8 mouse cellular contexts compared by ENCODE assay signal in the genomic region with DNA sequence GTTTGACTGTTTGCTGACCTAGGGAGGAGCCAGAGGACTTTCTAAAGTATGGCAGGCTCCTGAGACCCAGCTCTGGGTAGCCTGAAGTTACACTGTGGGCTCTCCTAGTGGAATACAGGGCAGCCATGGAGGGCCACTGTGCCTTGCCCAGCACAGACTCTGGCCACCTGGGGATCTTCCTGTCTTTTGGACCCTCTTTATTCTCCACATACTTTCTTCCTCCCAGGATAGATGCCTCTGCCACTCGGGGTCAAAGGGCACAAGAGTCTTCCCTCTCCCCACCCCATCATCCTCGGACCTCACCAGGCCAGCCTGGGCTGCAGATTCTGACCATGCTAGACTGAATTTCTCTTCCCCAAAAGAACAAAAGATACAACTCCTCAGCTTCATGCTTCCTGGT. TPM values are rescaled to one million over a fixed set of nuclear protein-coding genes. Genes with fewer than 3 reads are reported as not detected.
DNase-seq lines count a peak whose midpoint lies in the region; ATAC-seq lines count a peak whose summit lies in the region.
"Had no signal": no experiment of that assay in that cellular context is flagged by ENCODE, and none has a peak within 500 bp of the region (broad histone marks: within the 10 kb centered on the region; RNA-seq: fewer than 3 reads in every experiment).

No protein-coding gene starts in this region.

- peak overlapping the region; percentile 81 for H3K4me2 ChIP-seq in heart, embryonic 16.5 days (ENCODE audit: low read depth, low read length)
- H3K4me2 ChIP-seq in liver, embryonic 12.5 days = peak overlapping the region; percentile 74
- peak overlapping the region; percentile 57 for H3K4me2 ChIP-seq in stomach, embryonic 14.5 days (replicated peaks; ENCODE audit: low read depth, low read length)

- H3K36me3 ChIP-seq in heart, embryonic 16.5 days (ENCODE audit: control insufficient read depth, insufficient read depth) = peaks cover 16% of the 10 kb centered on the region
- H3K36me3 ChIP-seq in liver, embryonic 12.5 days = peaks cover 20% of the 10 kb centered on the region; the same call in 1 of the 2 replicates
- peaks cover 16% of the 10 kb centered on the region for H3K36me3 ChIP-seq in stomach, embryonic 14.5 days (ENCODE audit: control insufficient read depth, insufficient read depth, low read length)

- no peaks in the 10 kb centered on the region for H3K9me3 ChIP-seq in heart, embryonic 16.5 days (replicated peaks; ENCODE audit: control insufficient read depth, low read length)
- H3K9me3 ChIP-seq in liver, embryonic 12.5 days (replicated peaks) = no peaks in the 10 kb centered on the region
- no peaks in the 10 kb centered on the region for H3K9me3 ChIP-seq in stomach, embryonic 14.5 days (ENCODE audit: control insufficient read depth, low read depth, low read length)

- H3K9ac ChIP-seq in heart, embryonic 16.5 days (ENCODE audit: low read length) = peak overlapping the region; percentile 97
- 0 out of 2 replicates have a peak overlapping the region, but pooled peaks have one; percentile 12 for H3K9ac ChIP-seq in liver, embryonic 12.5 days
- peak overlapping the region; percentile 95; the same call in 1 of the 2 replicates for H3K9ac ChIP-seq in stomach, embryonic 14.5 days (replicated peaks; ENCODE audit: low read depth, low read length)

- WGBS in heart, embryonic 16.5 days = 55% methylated on average over 2 of the region's 2 CpGs
- WGBS in liver, embryonic 12.5 days (ENCODE audit: insufficient replicate concordance) = 37% methylated on average over 2 of the region's 2 CpGs
- WGBS in stomach, embryonic 14.5 days = 29% methylated on average over 2 of the region's 2 CpGs

- H3K27ac ChIP-seq in heart, embryonic 16.5 days (ENCODE audit: low read length) = peak overlapping the region; percentile 98
- no peak overlapping the region for H3K27ac ChIP-seq in liver, embryonic 12.5 days
- H3K27ac ChIP-seq in stomach, embryonic 14.5 days (ENCODE audit: low read length) = 0 out of 2 replicates have a peak overlapping the region, but pooled peaks have one; percentile 66
- H3K27ac ChIP-seq: left cerebral cortex, adult 2 months had no signal

- ATAC-seq in heart, embryonic 16.5 days (replicated peaks; ENCODE audit: extremely low read depth, insufficient read depth, low FRiP score) = no peak
- ATAC-seq in liver, embryonic 12.5 days = no peak
- no peak for ATAC-seq in stomach, embryonic 14.5 days (ENCODE audit: insufficient number of reproducible peaks, insufficient read depth, low FRiP score, low read depth)

- H3K4me1 ChIP-seq in heart, embryonic 16.5 days (ENCODE audit: control insufficient read depth, insufficient read depth, low read length) = peaks cover 58% of the 10 kb centered on the region
- peaks cover 57% of the 10 kb centered on the region for H3K4me1 ChIP-seq in liver, embryonic 12.5 days
- peaks cover 45% of the 10 kb centered on the region for H3K4me1 ChIP-seq in stomach, embryonic 14.5 days (ENCODE audit: control insufficient read depth, insufficient read depth, low read length)

- peak overlapping the region; percentile 89 for H3K4me3 ChIP-seq in heart, embryonic 16.5 days (ENCODE audit: low read length)
- peak overlapping the region; percentile 65 for H3K4me3 ChIP-seq in liver, embryonic 12.5 days
- peak overlapping the region; percentile 85 for H3K4me3 ChIP-seq in stomach, embryonic 14.5 days (ENCODE audit: low read depth, low read length)
- H3K4me3 ChIP-seq: left cerebral cortex, adult 2 months had no signal

- peak; percentile 35 for DNase-seq in kidney, postnatal 10 days
- DNase-seq in kidney, adult 8-10 months = no peak
- no peak for DNase-seq in ovary, postnatal 10 days (ENCODE audit: low spot score)
- no peak for DNase-seq in cerebellum, postnatal 14 days

- H3K27me3 ChIP-seq in heart, embryonic 16.5 days (ENCODE audit: control insufficient read depth, insufficient read depth, low read length) = no peaks in the 10 kb centered on the region
- peaks cover 58% of the 10 kb centered on the region for H3K27me3 ChIP-seq in liver, embryonic 12.5 days (replicated peaks)
- no peaks in the 10 kb centered on the region for H3K27me3 ChIP-seq in stomach, embryonic 14.5 days (ENCODE audit: control insufficient read depth, insufficient read depth, low read length)

RNA-seq across cellular contexts. Expression of gene Pkdcc, which starts 3.1 kb away (rescaled TPM):
- polyA plus RNA-seq in heart, embryonic 16.5 days (2015; fragmentation: Nextera tagmentation; extraction: Ambion mirVana) = 10.9 and 11.9 TPM in 2 replicates
- 7.5 and 7.7 TPM in 2 replicates for polyA plus RNA-seq in liver, embryonic 12.5 days (2016; fragmentation: Nextera tagmentation; extraction: Ambion mirVana)
- 28.4 and 28.9 TPM in 2 replicates for polyA plus RNA-seq in stomach, embryonic 14.5 days (2014; fragmentation: Nextera tagmentation; extraction: Ambion mirVana)

Comparison
In these comparisons a context has a peak if more than half of its experiments do, and no peak if none do; other contexts are left out.
1. H3K9ac ChIP-seq: peak in every context shown above with its lines; median percentile 97 in heart, embryonic 16.5 days; 95 in stomach, embryonic 14.5 days; 12 in liver, embryonic 12.5 days.